Mouse (Mus musculus): ENCODE measurements around the gene Anapc16. TPM values are rescaled to one million over a fixed set of nuclear protein-coding genes. Genes with fewer than 3 reads are reported as not detected.

Gene Anapc16
- total RNA-seq (2021), result 10 to 100 TPM; 62.0 to 66.6 TPM

DNA sequence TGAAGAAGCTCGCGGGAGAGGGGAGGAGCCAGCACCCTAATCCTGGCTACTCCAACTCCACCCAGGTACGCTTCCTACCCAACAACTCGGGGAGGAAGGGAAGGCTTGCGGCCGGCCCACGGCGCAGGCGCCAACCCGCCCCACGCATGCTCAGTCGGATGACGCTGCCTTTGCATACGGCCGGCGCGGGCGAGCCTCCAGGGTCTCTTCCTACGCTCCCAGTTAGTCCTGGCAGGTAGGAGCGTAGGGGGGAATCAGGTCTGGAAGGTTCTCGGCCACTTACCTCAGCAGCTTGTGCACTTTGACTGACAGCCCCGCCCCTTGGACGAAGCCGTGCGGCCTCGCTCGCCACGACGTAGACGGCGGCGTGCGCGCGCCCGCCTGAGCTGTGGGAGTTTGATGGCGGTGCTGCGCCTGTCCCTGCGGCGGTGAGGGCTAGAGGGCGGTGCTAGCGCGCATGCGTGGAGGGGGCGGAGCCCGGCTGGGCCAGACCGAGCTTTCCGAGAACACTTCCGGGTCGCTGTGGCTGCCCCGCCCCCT lies at the start of gene Anapc16, which contains the start of gene Ascc1:
TSS of gene Anapc16 (minus strand) at position 463 of the 540 bp plus-strand sequence.
TSS of gene Ascc1 (plus strand) at position 133 of the 540 bp plus-strand sequence.
- peak; percentile 96 to 98 for DNase-seq (ENCODE audit: low spot score in 2 of 2)
- intact Hi-C loops (cut with DNase I), result loop anchor here (2.0 to 5.0 kb wide), 3 partner anchors 52 to 110 kb away; partner anchors contain the start of genes Ddit4 and Spock2

- no peak for DNase-seq (ENCODE audit: low spot score in 2 of 2)
- intact Hi-C loops (cut with DNase I), result no loop called here
These were observed 47.6 kb upstream of the Anapc16 start for GRCm38 (mm10) chr10:60050581-60050980.

- intact Hi-C loops (cut with DNase I), result no loop called here
- no peak for DNase-seq (ENCODE audit: low spot score in 2 of 2)
These were observed 43.8 kb upstream of the Anapc16 start for GRCm38 (mm10) chr10:60046696-60047095.

GRCm38 (mm10) chr10:60042350-60042922 lies 39.5 kb upstream of the Anapc16 start:
- intact Hi-C loops (cut with DNase I), result no loop called here
- DNase-seq (ENCODE audit: low spot score in 2 of 2), result no peak

GRCm38 (mm10) chr10:60035744-60036143 lies 32.8 kb upstream of the Anapc16 start:
- intact Hi-C loops (cut with DNase I), result no loop called here
- no peak for DNase-seq (ENCODE audit: low spot score in 2 of 2)

- intact Hi-C loops (cut with DNase I), result no loop called here
- DNase-seq (ENCODE audit: low spot score in 2 of 2), result no peak
These were observed 31.7 kb upstream of the Anapc16 start for GRCm38 (mm10) chr10:60034621-60035020.

DNA sequence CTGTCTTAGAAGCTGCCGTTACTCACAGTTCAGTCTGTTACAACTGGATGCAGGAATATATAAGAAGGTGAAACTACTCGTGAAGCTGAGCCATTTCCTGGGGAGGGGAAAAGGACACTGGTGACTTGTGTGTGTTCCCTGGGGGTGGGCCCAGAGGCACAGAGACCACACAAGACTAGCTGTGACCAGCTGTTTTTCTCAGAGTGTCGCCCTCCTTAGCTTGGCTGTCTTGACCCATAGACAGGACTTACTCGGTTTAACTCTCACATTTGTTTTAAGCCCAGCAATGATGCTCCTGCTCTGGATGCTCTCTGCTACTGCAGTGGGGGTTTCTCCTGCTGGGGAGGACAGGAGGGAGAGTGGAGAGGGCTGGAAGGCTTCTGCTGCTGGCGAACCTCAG lies 30.1 kb upstream of the Anapc16 start:
- no peak for DNase-seq (ENCODE audit: low spot score in 2 of 2)
- intact Hi-C loops (cut with DNase I), result no loop called here

- intact Hi-C loops (cut with DNase I), result no loop called here
- DNase-seq (ENCODE audit: low spot score in 2 of 2), result no peak
These were observed 29.7 kb upstream of the Anapc16 start for GRCm38 (mm10) chr10:60032622-60033021.

GRCm38 (mm10) chr10:60031985-60032384 lies 29.1 kb upstream of the Anapc16 start:
- DNase-seq (ENCODE audit: low spot score in 2 of 2), result no peak
- intact Hi-C loops (cut with DNase I), result no loop called here

DNA sequence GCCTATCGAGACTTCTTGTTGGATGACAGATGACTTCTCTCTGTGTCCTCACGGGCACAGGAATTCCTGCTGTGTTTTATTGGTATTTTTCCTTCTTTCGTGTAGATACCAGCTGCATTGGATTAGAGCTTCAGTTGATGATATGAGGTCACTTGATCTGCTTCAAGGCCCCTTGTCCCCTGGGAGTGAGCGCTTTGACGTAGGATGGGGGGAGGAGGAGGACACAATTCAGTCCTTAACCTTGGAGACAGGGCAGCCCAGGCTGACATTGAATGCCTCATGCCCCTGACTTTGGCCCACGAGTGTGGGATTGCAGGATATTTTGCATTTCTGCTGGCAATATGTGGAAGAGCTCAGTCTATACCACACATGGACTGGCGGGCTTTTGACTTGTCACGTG lies 28.6 kb upstream of the Anapc16 start:
- intact Hi-C loops (cut with DNase I), result no loop called here

DNA sequence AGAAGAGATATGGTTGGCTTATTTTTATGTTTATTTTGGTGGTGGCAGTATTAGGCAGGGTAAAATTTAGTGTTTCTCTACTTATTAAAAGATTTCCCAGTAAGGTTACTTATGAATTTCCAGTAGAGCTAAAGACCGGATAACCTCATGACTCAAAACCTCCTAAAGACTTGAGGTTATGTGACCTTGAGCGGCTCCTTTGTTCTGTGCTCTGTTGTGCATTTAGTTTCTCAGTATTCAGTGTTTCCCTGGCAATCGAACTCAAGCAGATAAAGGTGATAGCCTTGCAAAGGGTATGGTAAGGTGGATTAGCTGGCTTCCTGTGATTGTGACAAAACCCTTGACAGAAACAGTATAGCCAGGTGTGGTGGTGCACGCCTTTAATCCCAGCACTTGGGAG lies 26.5 kb upstream of the Anapc16 start:
- intact Hi-C loops (cut with DNase I), result loop anchor here (5.0 kb wide), 1 partner anchor 78 kb away; the partner anchor contains the start of gene Spock2

More for the DNA sequence above, 28.6 kb upstream of the Anapc16 start:
- DNase-seq (ENCODE audit: low spot score in 2 of 2), result no peak

DNA sequence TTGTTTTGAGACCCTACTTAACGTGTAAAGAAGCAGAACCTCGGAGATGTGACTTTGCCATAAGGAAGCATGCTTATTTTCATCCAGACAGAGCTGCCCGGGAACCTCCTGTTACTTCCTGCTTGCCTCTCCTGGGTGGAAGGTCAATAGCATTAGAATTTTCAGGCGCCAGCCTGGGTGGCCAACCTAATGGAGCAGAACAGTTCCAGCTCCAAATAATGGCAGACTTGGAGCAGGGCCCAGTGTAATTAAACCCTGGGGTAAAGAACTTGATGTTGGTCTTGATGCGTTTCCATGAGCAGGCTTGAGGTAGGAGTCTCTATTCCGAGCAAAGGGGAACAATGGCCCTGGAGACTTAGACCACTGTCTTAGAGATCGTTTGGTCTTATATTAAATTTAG lies 26.0 kb upstream of the Anapc16 start:
- no peak for DNase-seq (ENCODE audit: low spot score in 2 of 2)
- intact Hi-C loops (cut with DNase I), result loop anchor here (5.0 kb wide), 1 partner anchor 78 kb away; the partner anchor contains the start of gene Spock2

More for the DNA sequence above, 26.5 kb upstream of the Anapc16 start:
- no peak for DNase-seq (ENCODE audit: low spot score in 2 of 2)

DNA sequence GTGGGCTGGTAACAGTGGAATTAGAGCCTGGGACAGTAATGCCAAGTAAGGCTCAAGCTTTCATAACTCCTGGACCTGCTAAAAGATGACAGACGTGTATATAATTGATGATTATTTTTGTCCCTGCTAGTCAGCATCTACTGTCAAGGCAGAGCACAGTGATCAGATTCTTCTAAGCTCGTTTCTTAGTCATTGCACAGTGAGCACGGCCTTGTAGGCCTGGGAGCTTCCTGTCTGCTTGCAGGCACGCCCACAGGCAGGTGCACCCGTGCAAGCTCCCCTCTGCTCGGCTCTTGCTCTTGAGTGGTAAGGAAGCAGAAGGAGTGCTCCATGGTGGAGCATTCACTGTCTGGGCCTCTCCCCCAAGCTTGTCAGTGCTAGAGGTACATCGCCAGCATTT lies 25.2 kb upstream of the Anapc16 start:
- intact Hi-C loops (cut with DNase I), result loop anchor here (5.0 kb wide), 1 partner anchor 79 kb away; the partner anchor contains the start of gene Spock2
- DNase-seq (ENCODE audit: low spot score in 2 of 2), result no peak

DNA sequence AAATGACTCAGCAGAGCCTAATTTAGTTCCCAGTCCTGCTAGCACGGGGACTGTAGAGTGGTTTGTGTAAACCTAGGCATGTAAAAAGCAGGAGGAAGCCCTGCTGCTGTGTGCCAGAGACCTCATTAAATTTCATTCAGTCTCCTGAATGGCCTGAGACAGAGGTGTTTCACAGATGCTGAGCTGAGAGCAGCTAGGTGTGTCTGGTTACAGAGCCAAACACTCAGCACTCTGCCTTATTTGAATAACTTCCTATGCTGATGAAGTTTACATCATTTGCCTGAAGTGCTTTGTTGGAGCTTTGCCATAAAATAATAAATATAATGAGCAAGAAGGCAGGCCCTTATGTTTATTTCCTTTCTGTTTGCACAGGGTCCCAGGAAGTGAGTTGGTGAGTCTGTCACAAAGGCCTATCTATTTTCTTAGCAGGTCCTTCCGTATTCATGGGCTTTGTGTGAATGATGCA lies 24.7 kb upstream of the Anapc16 start:
- intact Hi-C loops (cut with DNase I), result loop anchor here (5.0 kb wide), 1 partner anchor 80 kb away; the partner anchor contains the start of gene Spock2
- no peak for DNase-seq (ENCODE audit: low spot score in 2 of 2)

GRCm38 (mm10) chr10:60026759-60027395 lies 23.9 kb upstream of the Anapc16 start:
- no peak for DNase-seq (ENCODE audit: low spot score in 2 of 2)
- intact Hi-C loops (cut with DNase I), result loop anchor here (5.0 kb wide), 1 partner anchor 80 kb away; the partner anchor contains the start of gene Spock2

- intact Hi-C loops (cut with DNase I), result no loop called here
- no peak for DNase-seq (ENCODE audit: low spot score in 2 of 2)
These were observed 20.8 kb upstream of the Anapc16 start for GRCm38 (mm10) chr10:60023751-60024150.

- intact Hi-C loops (cut with DNase I), result no loop called here
These were observed 16.4 kb upstream of the Anapc16 start for GRCm38 (mm10) chr10:60019299-60019698.

GRCm38 (mm10) chr10:60016223-60016622 lies 13.3 kb upstream of the Anapc16 start:
- intact Hi-C loops (cut with DNase I), result no loop called here
- DNase-seq (ENCODE audit: low spot score in 2 of 2), result no peak

More at GRCm38 (mm10) chr10:60019299-60019698, 16.4 kb upstream of the Anapc16 start:
- no peak for DNase-seq (ENCODE audit: low spot score in 2 of 2)

DNA sequence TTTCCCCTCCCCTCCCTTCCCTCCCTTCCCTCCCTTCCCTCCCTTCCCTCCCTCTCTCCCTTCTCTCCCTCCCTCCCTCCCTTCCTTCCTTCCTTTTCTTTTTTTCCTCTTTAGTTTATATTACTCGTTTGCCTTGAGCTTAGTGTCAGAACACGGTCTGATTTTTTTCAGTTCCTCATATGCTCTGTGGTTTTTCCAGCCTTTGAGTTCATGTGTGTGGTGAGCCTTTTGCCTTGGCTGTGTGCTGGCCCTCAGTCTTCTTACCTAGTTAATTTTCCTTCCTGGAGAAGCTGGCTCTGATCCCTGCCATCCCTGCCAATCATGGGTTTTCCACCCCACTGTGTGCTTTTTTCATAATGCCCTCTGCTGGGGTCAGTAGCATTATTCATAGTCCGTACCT lies 6.2 kb upstream of the Anapc16 start:
- intact Hi-C loops (cut with DNase I), result no loop called here
- DNase-seq (ENCODE audit: low spot score in 2 of 2), result no peak

- DNase-seq (ENCODE audit: low spot score in 2 of 2), result no peak
- intact Hi-C loops (cut with DNase I), result no loop called here
These were observed 2.3 kb upstream of the Anapc16 start for GRCm38 (mm10) chr10:60005264-60005663.

Data from left cerebral cortex, postnatal 36 days (tissue).